Mouse (Mus musculus) right cerebral cortex, postnatal 4 days (tissue): ENCODE measurements around the gene Ankar.

Source experiments
- DNase-seq: peaks from one replicate; pipeline ENCODE4 v3.0.0-alpha.2; 2022

The Ankar gene

GRCm38 (mm10) chr1:72710753-72711653, 10.6 kb upstream of the Ankar start, which contains the start of gene Rpl37a:
Gene Rpl37a (plus strand): TSS chr1:72711290.
- DNase-seq, result peak; percentile 95

- no peak for DNase-seq
Measured at GRCm38 (mm10) chr1:72707525-72707924, 7.1 kb upstream of the Ankar start.

- DNase-seq, result peak; percentile 26
Measured at GRCm38 (mm10) chr1:72698651-72699050, 1.7 kb downstream of the Ankar start.

GRCm38 (mm10) chr1:72696256-72696655, 4.1 kb downstream of the Ankar start:
- DNase-seq, result no peak

- DNase-seq, result peak; percentile 2
Measured at GRCm38 (mm10) chr1:72673070-72673469, 27.3 kb downstream of the Ankar start.

GRCm38 (mm10) chr1:72640658-72641410, 59.5 kb downstream of the Ankar start:
- DNase-seq, result peak; percentile 77

- DNase-seq, result no peak
Measured at GRCm38 (mm10) chr1:72635221-72635620, 65.2 kb downstream of the Ankar start.

- no peak for DNase-seq
Measured at GRCm38 (mm10) chr1:72612172-72612571, 88.2 kb downstream of the Ankar start.

- DNase-seq, result no peak
Measured at GRCm38 (mm10) chr1:72609887-72610877, 90.2 kb downstream of the Ankar start.

- no peak for DNase-seq
Measured at GRCm38 (mm10) chr1:72609129-72609528, 91.2 kb downstream of the Ankar start.

GRCm38 (mm10) chr1:72606186-72606673, 94.1 kb downstream of the Ankar start:
- no peak for DNase-seq

GRCm38 (mm10) chr1:72602803-72603202, 97.6 kb downstream of the Ankar start:
- DNase-seq, result no peak

- no peak for DNase-seq
Measured at GRCm38 (mm10) chr1:72602186-72602585, 98.2 kb downstream of the Ankar start.

GRCm38 (mm10) chr1:72601233-72601632, 99.1 kb downstream of the Ankar start:
- DNase-seq, result no peak

- no peak for DNase-seq
Measured at GRCm38 (mm10) chr1:72600778-72601177, 99.6 kb downstream of the Ankar start.

- DNase-seq, result no peak
Measured at GRCm38 (mm10) chr1:72599146-72600101, 101.0 kb downstream of the Ankar start.

- no peak for DNase-seq
Measured at GRCm38 (mm10) chr1:72596231-72596630, 104.1 kb downstream of the Ankar start.

GRCm38 (mm10) chr1:72595686-72596085, 104.7 kb downstream of the Ankar start:
- DNase-seq, result no peak

GRCm38 (mm10) chr1:72593340-72593951, 106.9 kb downstream of the Ankar start:
- peak; percentile 33 for DNase-seq
